Mouse (Mus musculus) G1E (cell line): ENCODE measurements around the gene Slc43a3. TPM values are rescaled to one million over a fixed set of nuclear protein-coding genes. Genes with fewer than 3 reads are reported as not detected.

Experiments
- ATAC-seq: 2 replicates; pipeline ENCODE4 v1.8.0; 2016; ENCODE audit warnings: mild to moderate bottlenecking; ENCODE audit not compliant: insufficient number of reproducible peaks, poor library complexity, low FRiP score, severe bottlenecking; ENCODE audit errors: extremely low read depth
- DNase-seq: peaks from one replicate; pipeline ENCODE4 v3.0.0; 2012; ENCODE audit warnings: low spot score
- H3K27me3 ChIP-seq: 2 replicates; pipeline ENCODE4 v1.6.1; 2012; ENCODE audit warnings: mild to moderate bottlenecking, low read length, inconsistent platforms; ENCODE audit not compliant: insufficient read depth
- H3K36me3 ChIP-seq: replicated peaks from 2 replicates; pipeline ENCODE3; 2012; ENCODE audit warnings: mild to moderate bottlenecking, inconsistent platforms
- H3K4me1 ChIP-seq: 2 replicates; pipeline ENCODE4 v1.6.1; 2012; ENCODE audit warnings: low read depth, low read length, inconsistent platforms, mixed read lengths; ENCODE audit not compliant: insufficient read depth
- H3K4me3 ChIP-seq: 2 replicates; pipeline ENCODE4 v1.5.1; 2012; ENCODE audit warnings: low read depth, mild to moderate bottlenecking, inconsistent platforms, low read length, moderate library complexity, mixed read lengths
- H3K9me3 ChIP-seq: replicated peaks from 2 replicates; pipeline ENCODE4 v1.6.1; 2012; ENCODE audit warnings: inconsistent platforms
- CTCF ChIP-seq: IDR thresholded peaks from 2 replicates; pipeline ENCODE4 v1.5.1; 2012; ENCODE audit warnings: low read depth, low read length, inconsistent platforms, mixed read lengths
- GATA1 ChIP-seq: IDR thresholded peaks from 2 replicates; pipeline ENCODE4 v1.6.1; 2012; ENCODE audit warnings: borderline replicate concordance, low read length, inconsistent platforms, mixed read lengths
- GATA2 ChIP-seq: IDR thresholded peaks from 2 replicates; pipeline ENCODE4 v1.6.1; 2012; ENCODE audit warnings: low read depth, low read length, inconsistent platforms, borderline replicate concordance
- POLR2AphosphoS5 ChIP-seq: IDR thresholded peaks from 2 replicates; pipeline ENCODE4 v1.6.1; 2012; ENCODE audit warnings: low read depth, low read length, inconsistent platforms; ENCODE audit not compliant: insufficient replicate concordance
- TAL1 ChIP-seq: conservative IDR thresholded peaks from 2 replicates; pipeline ENCODE4 v1.6.1; 2012; ENCODE audit warnings: low read depth, low read length, inconsistent platforms, mixed read lengths
- polyA plus RNA-seq: library from polyadenylated mRNA; stranded (reverse); fragments of >175 nt; gene quantifications from 2 replicates; pipeline ENCODE4 v1.2.3, GENCODE M21; 2012
- total RNA-seq, 2 experiments: library from RNA; stranded (forward) in 1 of 2; stranded (reverse) in 1 of 2; fragments of 200-1000 nt in 1 of 2; fragments of >200 nt in 1 of 2; fragmentation: Nextera tagmentation in 1 of 2; gene quantifications; 2 replicates each; pipeline ENCODE4 v1.2.3; 2014 to 2017

Slc43a3 gene
- total and polyA plus RNA-seq, 3 experiments = 15.4 to 137 (median 85.2) TPM

GRCm38 (mm10) chr2:84955435-84955834 is 19.1 kb downstream of the Slc43a3 start:
- TF ChIP-seq GATA1 = no peak
- TF ChIP-seq GATA2 = no peak
- TF ChIP-seq POLR2AphosphoS5 = no peak
- no peak for TF ChIP-seq TAL1
- TF ChIP-seq CTCF = no peak
- Histone ChIP-seq H3K27me3 (no peaks in the 10 kb centered on the region), H3K9me3 (no peaks in the 10 kb centered on the region), H3K4me3 (no peak overlapping the region), H3K36me3 (peaks cover 89% of the 10 kb centered on the region), H3K4me1 (peaks cover 31% of the 10 kb centered on the region)
- ATAC-seq (no peak), DNase-seq (no peak)

GRCm38 (mm10) chr2:84956274-84956673 is 19.9 kb downstream of the Slc43a3 start:
- peak; percentile 45 for DNase-seq
- Histone ChIP-seq H3K4me1 (peaks cover 31% of the 10 kb centered on the region), H3K36me3 (peaks cover 81% of the 10 kb centered on the region), H3K4me3 (no peak overlapping the region), H3K27me3 (no peaks in the 10 kb centered on the region), H3K9me3 (no peaks in the 10 kb centered on the region)
- ATAC-seq = peak; percentile 50; the same call in 1 of the 2 replicates
- peak; percentile 90 for TF ChIP-seq CTCF
- TF ChIP-seq POLR2AphosphoS5 = no peak
- no peak for TF ChIP-seq GATA1

- DNase-seq (no peak), ATAC-seq (peak; percentile 30; the same call in 1 of the 2 replicates)
- Histone ChIP-seq H3K27me3 (no peaks in the 10 kb centered on the region), H3K36me3 (peaks cover 61% of the 10 kb centered on the region), H3K9me3 (no peaks in the 10 kb centered on the region), H3K4me3 (no peak overlapping the region), H3K4me1 (peaks cover 25% of the 10 kb centered on the region)
- TF ChIP-seq POLR2AphosphoS5 (no peak), TAL1 (no peak), CTCF (no peak), GATA1 (no peak), GATA2 (no peak)
Measured at GRCm38 (mm10) chr2:84958588-84959264, 22.3 kb downstream of the Slc43a3 start.

- Histone ChIP-seq H3K9me3 (no peaks in the 10 kb centered on the region), H3K36me3 (peaks cover 41% of the 10 kb centered on the region), H3K4me1 (peaks cover 11% of the 10 kb centered on the region)
Measured at GRCm38 (mm10) chr2:84961300-84961699, 24.9 kb downstream of the Slc43a3 start.

GRCm38 (mm10) chr2:84961901-84962300 is 25.5 kb downstream of the Slc43a3 start:
- TF ChIP-seq POLR2AphosphoS5 (no peak), CTCF (no peak), GATA2 (no peak), TAL1 (no peak), GATA1 (no peak)
- Histone ChIP-seq H3K27me3 (no peaks in the 10 kb centered on the region), H3K36me3 (peaks cover 35% of the 10 kb centered on the region), H3K9me3 (no peaks in the 10 kb centered on the region), H3K4me1 (peaks cover 11% of the 10 kb centered on the region), H3K4me3 (no peak overlapping the region)
- ATAC-seq (no peak), DNase-seq (no peak)

More at GRCm38 (mm10) chr2:84961300-84961699, 24.9 kb downstream of the Slc43a3 start:
- H3K4me3 ChIP-seq = no peak overlapping the region
- no peak for TF ChIP-seq CTCF
- TF ChIP-seq POLR2AphosphoS5 = no peak
- TF ChIP-seq GATA2 = no peak
- TF ChIP-seq GATA1 = no peak
- no peak for TF ChIP-seq TAL1
- no peak for DNase-seq
- H3K27me3 ChIP-seq = no peaks in the 10 kb centered on the region
- no peak for ATAC-seq

GRCm38 (mm10) chr2:84962906-84963507 is 26.6 kb downstream of the Slc43a3 start:
- Histone ChIP-seq H3K27me3 (no peaks in the 10 kb centered on the region), H3K9me3 (no peaks in the 10 kb centered on the region), H3K4me1 (peaks cover 16% of the 10 kb centered on the region), H3K36me3 (peaks cover 24% of the 10 kb centered on the region), H3K4me3 (no peak overlapping the region)
- DNase-seq (no peak), ATAC-seq (no peak)
- TF ChIP-seq TAL1 (no peak), GATA1 (no peak), POLR2AphosphoS5 (no peak), CTCF (no peak), GATA2 (no peak)
